Comparison of ENCODE assay signal across 23 mouse cellular contexts in the genomic region with DNA sequence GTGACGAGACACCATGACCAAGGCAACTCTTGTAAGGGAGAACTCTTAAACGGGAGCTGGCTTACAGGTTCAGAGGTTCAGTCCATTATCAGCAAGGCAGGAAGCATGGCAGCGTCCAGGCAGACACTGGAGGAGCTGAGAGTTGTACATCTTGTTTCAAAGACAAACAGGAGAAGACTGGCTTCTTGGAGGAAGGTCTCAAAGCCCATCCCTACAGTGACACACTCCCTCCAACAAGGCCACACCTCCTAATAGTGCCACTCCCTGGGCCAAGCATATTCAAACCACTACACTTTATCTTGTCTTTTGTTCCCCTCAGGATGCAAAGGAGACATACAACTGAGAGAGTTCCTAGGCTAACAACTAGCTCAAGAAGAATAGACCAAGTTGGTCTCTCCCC. TPM values are rescaled to one million over a fixed set of nuclear protein-coding genes. Genes with fewer than 3 reads are reported as not detected.
DNase-seq lines count a peak whose midpoint lies in the region; ATAC-seq lines count a peak whose summit lies in the region.
"Had no signal": no experiment of that assay in that cellular context is flagged by ENCODE, and none has a peak within 500 bp of the region (broad histone marks: within the 10 kb centered on the region; RNA-seq: fewer than 3 reads in every experiment).

No protein-coding gene starts in this region.

- H3K27me3 ChIP-seq in hindbrain, embryonic 15.5 days: no peaks in the 10 kb centered on the region
- no peaks in the 10 kb centered on the region for H3K27me3 ChIP-seq in hindbrain, embryonic 16.5 days (replicated peaks; ENCODE audit: control insufficient read depth, insufficient read depth, low read length)
- H3K27me3 ChIP-seq in neural tube, embryonic 13.5 days: no peaks in the 10 kb centered on the region
- peaks cover 35% of the 10 kb centered on the region for H3K27me3 ChIP-seq in liver, embryonic 12.5 days (replicated peaks)
- H3K27me3 ChIP-seq: embryonic facial prominence, embryonic 15.5 days had no signal

- no peak for ATAC-seq in hindbrain, embryonic 15.5 days (ENCODE audit: low FRiP score, low read depth)
- no peak for ATAC-seq in hindbrain, embryonic 16.5 days
- ATAC-seq in neural tube, embryonic 13.5 days (ENCODE audit: low read depth): no peak
- ATAC-seq in liver, embryonic 12.5 days: no peak
- ATAC-seq: forebrain, embryonic 14.5 days; inflammation-experienced regulatory T-cells, adult 6 months; intestine, postnatal 0 days had no signal

- H3K4me1 ChIP-seq in hindbrain, embryonic 15.5 days (replicated peaks): peaks cover 40% of the 10 kb centered on the region
- H3K4me1 ChIP-seq in hindbrain, embryonic 16.5 days (ENCODE audit: control insufficient read depth, insufficient read depth, low read depth, low read length): peaks cover 16% of the 10 kb centered on the region
- H3K4me1 ChIP-seq in neural tube, embryonic 13.5 days (replicated peaks): peaks cover 24% of the 10 kb centered on the region
- no peaks in the 10 kb centered on the region for H3K4me1 ChIP-seq in liver, embryonic 12.5 days
- H3K4me1 ChIP-seq: embryonic facial prominence, embryonic 15.5 days had no signal

- peak overlapping the region; percentile 55 for H3K4me2 ChIP-seq in hindbrain, embryonic 15.5 days
- no peak overlapping the region for H3K4me2 ChIP-seq in hindbrain, embryonic 16.5 days (ENCODE audit: low read length)
- 0 out of 2 replicates have a peak overlapping the region, but pooled peaks have one; percentile 5 for H3K4me2 ChIP-seq in neural tube, embryonic 13.5 days
- no peak overlapping the region for H3K4me2 ChIP-seq in liver, embryonic 12.5 days
- H3K4me2 ChIP-seq: embryonic facial prominence, embryonic 15.5 days had no signal

- peaks cover 4% of the 10 kb centered on the region; the same call in 1 of the 2 replicates for H3K36me3 ChIP-seq in hindbrain, embryonic 15.5 days
- no peaks in the 10 kb centered on the region; the same call in 1 of the 2 replicates for H3K36me3 ChIP-seq in hindbrain, embryonic 16.5 days (ENCODE audit: control insufficient read depth, insufficient read depth, low read length)
- no peaks in the 10 kb centered on the region for H3K36me3 ChIP-seq in neural tube, embryonic 13.5 days
- H3K36me3 ChIP-seq in liver, embryonic 12.5 days: no peaks in the 10 kb centered on the region
- H3K36me3 ChIP-seq: embryonic facial prominence, embryonic 15.5 days had no signal

- no peak overlapping the region for H3K27ac ChIP-seq in hindbrain, embryonic 15.5 days (replicated peaks)
- H3K27ac ChIP-seq in hindbrain, embryonic 16.5 days (ENCODE audit: low read depth, low read length): no peak overlapping the region
- no peak overlapping the region for H3K27ac ChIP-seq in neural tube, embryonic 13.5 days (replicated peaks)
- H3K27ac ChIP-seq in liver, embryonic 12.5 days: no peak overlapping the region
- H3K27ac ChIP-seq: embryonic facial prominence, embryonic 15.5 days; forebrain, embryonic 10.5 days; gastrocnemius, adult 2 months had no signal

- no peak overlapping the region for H3K4me3 ChIP-seq in hindbrain, embryonic 15.5 days
- no peak overlapping the region for H3K4me3 ChIP-seq in hindbrain, embryonic 16.5 days (ENCODE audit: low read length)
- no peak overlapping the region for H3K4me3 ChIP-seq in neural tube, embryonic 13.5 days
- H3K4me3 ChIP-seq in liver, embryonic 12.5 days: no peak overlapping the region
- H3K4me3 ChIP-seq: embryonic facial prominence, embryonic 15.5 days; erythroblast, embryonic 14.5 days; forebrain, embryonic 10.5 days; gastrocnemius, adult 2 months had no signal

- no peak for DNase-seq in neural tube, embryonic 10.5 days (ENCODE audit: extremely low spot score, low spot score)
- peak; percentile 73 for DNase-seq in ZHBTc4 (ENCODE audit: low read depth, low spot score)
- DNase-seq in adrenal gland, adult (ENCODE audit: inconsistent age in 2 of 2, low spot score in 1 of 2): no peak
- DNase-seq: adrenal gland, adult 8-10 months; adrenal gland, postnatal 36 days; cerebellum, adult 11 months; cerebellum, adult 8-10 months; cerebellum, postnatal 14 days; embryo, embryonic 11 days; gastrocnemius, adult 2 months; gastrocnemius, postnatal 25 days; heart, postnatal 10 days; heart, postnatal 4 days had no signal

- no peaks in the 10 kb centered on the region for H3K9me3 ChIP-seq in hindbrain, embryonic 15.5 days
- no peaks in the 10 kb centered on the region for H3K9me3 ChIP-seq in hindbrain, embryonic 16.5 days (ENCODE audit: control insufficient read depth, low read length)
- H3K9me3 ChIP-seq in neural tube, embryonic 13.5 days: no peaks in the 10 kb centered on the region
- no peaks in the 10 kb centered on the region for H3K9me3 ChIP-seq in liver, embryonic 12.5 days (replicated peaks)
- H3K9me3 ChIP-seq: embryonic facial prominence, embryonic 15.5 days; forebrain, embryonic 10.5 days had no signal

- no peak overlapping the region for H3K9ac ChIP-seq in hindbrain, embryonic 15.5 days
- no peak overlapping the region for H3K9ac ChIP-seq in hindbrain, embryonic 16.5 days (ENCODE audit: low read depth, low read length)
- no peak overlapping the region for H3K9ac ChIP-seq in neural tube, embryonic 13.5 days
- no peak overlapping the region for H3K9ac ChIP-seq in liver, embryonic 12.5 days
- H3K9ac ChIP-seq: embryonic facial prominence, embryonic 15.5 days had no signal

- whole genome bisulfite sequencing in hindbrain, embryonic 15.5 days: 90% methylated on average over 3 of the region's 3 CpGs
- WGBS in hindbrain, embryonic 16.5 days: 81% methylated on average over 3 of the region's 3 CpGs
- 89% methylated on average over 3 of the region's 3 CpGs for WGBS in neural tube, embryonic 13.5 days
- WGBS in liver, embryonic 12.5 days (ENCODE audit: insufficient replicate concordance): 59% methylated on average over 3 of the region's 3 CpGs

RNA-seq across cellular contexts. Expression of gene B3galnt1, which starts 2.6 kb away (rescaled TPM):
- polyA plus RNA-seq in hindbrain, embryonic 15.5 days (2015; fragmentation: Nextera tagmentation; extraction: Ambion mirVana): 102 and 103 TPM in 2 replicates
- 115 and 127 TPM in 2 replicates for polyA plus RNA-seq in hindbrain, embryonic 16.5 days (2015; fragmentation: Nextera tagmentation; extraction: Ambion mirVana)
- polyA plus RNA-seq in neural tube, embryonic 13.5 days (2015; fragmentation: Nextera tagmentation; extraction: Ambion mirVana): 76.0 and 82.6 TPM in 2 replicates
- polyA plus RNA-seq in liver, embryonic 12.5 days (2016; fragmentation: Nextera tagmentation; extraction: Ambion mirVana): 5.1 TPM in 2 replicates
- polyA plus RNA-seq: erythroblast, embryonic 14.5 days had no signal

Comparison
In these comparisons a context has a peak if more than half of its experiments do, and no peak if none do; other contexts are left out.
1. H3K4me2 ChIP-seq: peak in hindbrain, embryonic 15.5 days (single experiment) and neural tube, embryonic 13.5 days (single experiment); none in hindbrain, embryonic 16.5 days (single experiment) and liver, embryonic 12.5 days (single experiment).
2. RNA of gene B3galnt1, which starts 2.6 kb away (polyA plus RNA-seq): 115 to 127 TPM in hindbrain, embryonic 16.5 days, 102 to 103 TPM in hindbrain, embryonic 15.5 days and 76.0 to 82.6 TPM in neural tube, embryonic 13.5 days; 5.1 TPM in liver, embryonic 12.5 days; every median in the first group is over 10 times any median in the second.